Mouse (Mus musculus): Measurements from ENCODE around the gene Rc3h2.

Gene Rc3h2

GRCm38 (mm10) chr2:37338497-37339187 lies 84.1 kb downstream of the Rc3h2 start:
- peak; percentile 16 for DNase-seq (ENCODE audit: low read depth)

DNA sequence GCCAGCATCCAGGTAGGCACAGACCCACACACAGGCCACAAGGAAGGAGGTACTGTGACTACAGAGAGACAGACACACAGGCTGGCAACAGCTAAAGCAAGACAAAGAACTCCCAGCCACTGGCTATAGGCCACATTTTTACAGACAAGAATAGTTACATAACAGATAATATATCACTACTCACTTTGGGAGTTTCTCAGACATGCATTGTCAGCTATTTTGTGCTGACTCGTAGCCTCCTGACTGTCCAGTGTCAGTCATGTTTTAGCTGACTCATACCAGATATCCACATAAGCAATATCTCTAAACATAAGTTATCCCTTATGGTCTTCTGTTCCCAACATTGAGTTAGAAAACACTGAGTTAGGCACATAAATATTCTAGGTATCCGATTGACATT lies 89.4 kb downstream of the Rc3h2 start:
- DNase-seq (ENCODE audit: low read depth): no peak

- no peak for DNase-seq (ENCODE audit: low read depth)
These were observed 96.5 kb downstream of the Rc3h2 start, which contains the start of gene Olfr368 for GRCm38 (mm10) chr2:37326215-37326614. Olfr368 (plus strand) TSS chr2:37326515.
